Mouse (Mus musculus) urinary bladder, postnatal 14 days (tissue): Measurements from ENCODE around the gene Gm4871.
A peak's percentile ranks its signal among the peaks of the same experiment; 100 is the strongest.
"Not testable (repeated sequence)": the region's sequence is repeated elsewhere in the genome, so short reads cannot be mapped to it uniquely, and the experiment has no call there.

ENCODE experiments used
- DNase-seq: peaks from one replicate; pipeline ENCODE4 v3.0.0; 2021; ENCODE audit warnings: low spot score

Gm4871 gene

GRCm38 (mm10) chr5:145032391-145032790, at the start of gene Gm4871:
Gene Gm4871 (minus strand): TSS chr5:145032754.
- not testable (repeated sequence) for DNase-seq

GRCm38 (mm10) chr5:145081866-145082613, 49.5 kb upstream of the Gm4871 start:
- DNase-seq = peak; percentile 74

GRCm38 (mm10) chr5:145075081-145075480, 42.5 kb upstream of the Gm4871 start:
- no peak for DNase-seq

GRCm38 (mm10) chr5:145071342-145071741, 38.8 kb upstream of the Gm4871 start:
- no peak for DNase-seq

- peak; percentile 77 for DNase-seq
Observed at GRCm38 (mm10) chr5:145069707-145070106, 37.2 kb upstream of the Gm4871 start.

GRCm38 (mm10) chr5:145068863-145069262, 36.3 kb upstream of the Gm4871 start:
- no peak for DNase-seq

- DNase-seq = no peak
Observed at GRCm38 (mm10) chr5:145064765-145065340, 32.3 kb upstream of the Gm4871 start.

GRCm38 (mm10) chr5:145059524-145059923, 27.0 kb upstream of the Gm4871 start:
- no peak for DNase-seq

- no peak for DNase-seq
Observed at GRCm38 (mm10) chr5:145058722-145059121, 26.2 kb upstream of the Gm4871 start.

GRCm38 (mm10) chr5:145057907-145058306, 25.4 kb upstream of the Gm4871 start:
- no peak for DNase-seq

GRCm38 (mm10) chr5:145054187-145054586, 21.6 kb upstream of the Gm4871 start:
- not testable (repeated sequence) for DNase-seq

GRCm38 (mm10) chr5:145042690-145043089, 10.1 kb upstream of the Gm4871 start, which contains the start of gene 1700018F24Rik:
Gene 1700018F24Rik (plus strand): TSS chr5:145042990.
- not testable (repeated sequence) for DNase-seq

GRCm38 (mm10) chr5:145041628-145042027, 9.1 kb upstream of the Gm4871 start:
- no peak for DNase-seq

- not testable (repeated sequence) for DNase-seq
Observed at GRCm38 (mm10) chr5:145030476-145030875, 2.1 kb downstream of the Gm4871 start.

- not testable (repeated sequence) for DNase-seq
Observed at GRCm38 (mm10) chr5:145020712-145021111, 11.8 kb downstream of the Gm4871 start.

- not testable (repeated sequence) for DNase-seq
Observed at GRCm38 (mm10) chr5:145020254-145020653, 12.3 kb downstream of the Gm4871 start.

GRCm38 (mm10) chr5:145016761-145017160, 15.8 kb downstream of the Gm4871 start:
- DNase-seq = not testable (repeated sequence)

GRCm38 (mm10) chr5:145014278-145014677, 18.3 kb downstream of the Gm4871 start:
- no peak for DNase-seq

GRCm38 (mm10) chr5:145008878-145009659, 23.5 kb downstream of the Gm4871 start:
- DNase-seq = no peak

GRCm38 (mm10) chr5:145005596-145005995, 27.0 kb downstream of the Gm4871 start:
- no peak for DNase-seq

- DNase-seq = no peak
Observed at GRCm38 (mm10) chr5:145004495-145004894, 28.1 kb downstream of the Gm4871 start.

GRCm38 (mm10) chr5:145003362-145003761, 29.2 kb downstream of the Gm4871 start:
- no peak for DNase-seq

- DNase-seq = no peak
Observed at GRCm38 (mm10) chr5:144998491-144998890, 34.1 kb downstream of the Gm4871 start.
